Mouse (Mus musculus) neural tube, embryonic 11.5 days (tissue): ENCODE measurements around the gene Wbp4. TPM values are rescaled to one million over a fixed set of nuclear protein-coding genes. Genes with fewer than 3 reads are reported as not detected.

Source experiments
- ATAC-seq: fragments of 200-750 bp; cut with Nextera tagmentation; 2 replicates; pipeline ENCODE4 v1.8.0; 2017; ENCODE audit warnings: moderate number of reproducible peaks, mild to moderate bottlenecking, moderate TSS enrichment, moderate library complexity; ENCODE audit not compliant: insufficient read depth, low FRiP score, low TSS enrichment
- DNase-seq: peaks from one replicate; pipeline ENCODE4 v3.0.0-alpha.2; 2015; ENCODE audit warnings: low spot score
- H3K27ac ChIP-seq: fragments of 300-500 bp; sonication (generic); 2 replicates; pipeline ENCODE4 v1.5.1; 2014; ENCODE audit warnings: low read depth, mild to moderate bottlenecking, low read length
- H3K27me3 ChIP-seq: fragments of 300-500 bp; sonication (generic); 2 replicates; pipeline ENCODE4 v1.6.1; 2014; ENCODE audit warnings: mild to moderate bottlenecking, low read length, mixed read lengths; ENCODE audit not compliant: control insufficient read depth, insufficient read depth
- H3K36me3 ChIP-seq: fragments of 300-500 bp; sonication (generic); 2 replicates; pipeline ENCODE4 v1.6.1; 2014; ENCODE audit warnings: mild to moderate bottlenecking, low read length, moderate library complexity, mixed read lengths; ENCODE audit not compliant: control insufficient read depth, insufficient read depth
- H3K4me1 ChIP-seq: fragments of 300-500 bp; sonication (generic); 2 replicates; pipeline ENCODE4 v1.6.1; 2014; ENCODE audit warnings: low read length, mixed read lengths; ENCODE audit not compliant: control insufficient read depth, insufficient read depth
- H3K4me2 ChIP-seq: fragments of 300-500 bp; sonication (generic); 2 replicates; pipeline ENCODE4 v1.6.1; 2014; ENCODE audit warnings: low read depth, mild to moderate bottlenecking, moderate library complexity
- H3K4me3 ChIP-seq: fragments of 300-500 bp; sonication (generic); 2 replicates; pipeline ENCODE4 v1.5.1; 2014; ENCODE audit warnings: low read depth, low read length
- H3K9ac ChIP-seq: fragments of 300-500 bp; sonication (generic); 2 replicates; pipeline ENCODE4 v1.6.1; 2014; ENCODE audit warnings: mild to moderate bottlenecking, low read length
- H3K9me3 ChIP-seq: fragments of 300-500 bp; sonication (generic); 2 replicates; pipeline ENCODE4 v1.6.1; 2016; ENCODE audit warnings: low read length; ENCODE audit not compliant: control insufficient read depth
- WGBS: fragments of 180-500 bp; shearing (Covaris S2); extraction: QIAGEN DNeasy Blood & Tissue Kit; methylation state at CpG from one replicate; pipeline ENCODE4 v1.1.7; 2014; 5-methylcytosine and 5-hydroxymethylcytosine counted together
- polyA plus RNA-seq: library from polyadenylated mRNA; unstranded; fragments of >200 nt; fragmentation: Nextera tagmentation; extraction: Ambion mirVana; gene quantifications from 2 replicates; pipeline ENCODE4 v1.2.1, GENCODE M21; 2014

Gene Wbp4
- polyA plus RNA-seq, 1 experiment from 2014 or later, result 57.8 TPM

GRCm38 (mm10) chr14:79420083-79420685 is 61.1 kb downstream of the Wbp4 start:
- Histone ChIP-seq H3K4me1 (peaks cover 6% of the 10 kb centered on the region; the same call in 1 of the 2 replicates), H3K4me3 (no peak overlapping the region), H3K9ac (peak overlapping the region; percentile 22; the same call in 1 of the 2 replicates), H3K27ac (no peak overlapping the region), H3K4me2 (peak overlapping the region; percentile 25), H3K36me3 (no peaks in the 10 kb centered on the region), H3K27me3 (no peaks in the 10 kb centered on the region), H3K9me3 (no peaks in the 10 kb centered on the region)
- DNase-seq, result peak; percentile 41
- 34% methylated on average over 20 of the region's 20 CpGs for WGBS
- peak; percentile 68 for ATAC-seq

- Histone ChIP-seq H3K4me2 (no peak overlapping the region), H3K27me3 (no peaks in the 10 kb centered on the region), H3K4me3 (no peak overlapping the region), H3K9me3 (no peaks in the 10 kb centered on the region), H3K9ac (no peak overlapping the region), H3K27ac (no peak overlapping the region), H3K4me1 (no peaks in the 10 kb centered on the region), H3K36me3 (peaks cover 2% of the 10 kb centered on the region; the same call in 1 of the 2 replicates)
- DNase-seq, result no peak
- no peak for ATAC-seq
- WGBS, result 87% methylated on average over 6 of the region's 6 CpGs
Measured at GRCm38 (mm10) chr14:79413121-79413520, 68.2 kb downstream of the Wbp4 start.

GRCm38 (mm10) chr14:79410662-79411061 is 70.7 kb downstream of the Wbp4 start:
- no peak for DNase-seq
- WGBS, result 78% methylated on average over 2 of the region's 2 CpGs

More at GRCm38 (mm10) chr14:79410662-79411061, 70.7 kb downstream of the Wbp4 start:
- no peak overlapping the region for H3K9ac ChIP-seq
- no peak overlapping the region for H3K4me3 ChIP-seq
- no peaks in the 10 kb centered on the region for H3K4me1 ChIP-seq
- no peaks in the 10 kb centered on the region for H3K27me3 ChIP-seq
- no peaks in the 10 kb centered on the region for H3K9me3 ChIP-seq
- H3K36me3 ChIP-seq, result peaks cover 2% of the 10 kb centered on the region; the same call in 1 of the 2 replicates
- no peak for ATAC-seq
- no peak overlapping the region for H3K4me2 ChIP-seq
- no peak overlapping the region for H3K27ac ChIP-seq

Other genes with a start within 250 kb of the Wbp4 start
- gene Zfp957, start 234.2 kb downstream of the Wbp4 start, polyA plus RNA-seq, result not detected in 2 replicates
- gene Rgcc, start 179.9 kb downstream of the Wbp4 start, polyA plus RNA-seq, result 46.2 and 51.8 TPM in 2 replicates
- 35.5 and 38.8 TPM in 2 replicates for gene Naa16, start 90.7 kb downstream of the Wbp4 start, polyA plus RNA-seq
- gene Mtrf1, start 83.7 kb downstream of the Wbp4 start, polyA plus RNA-seq, result 11.7 and 11.8 TPM in 2 replicates
- 18.4 and 19.9 TPM in 2 replicates for gene Kbtbd7, start 55.0 kb downstream of the Wbp4 start, polyA plus RNA-seq
- gene Kbtbd6, start 29.7 kb downstream of the Wbp4 start, polyA plus RNA-seq, result 5.7 and 6.3 TPM in 2 replicates
- 8.2 and 8.3 TPM in 2 replicates for gene Elf1, start 326 bp downstream of the Wbp4 start, polyA plus RNA-seq
- 153 and 156 TPM in 2 replicates for gene Sugt1, start 106.2 kb upstream of the Wbp4 start, polyA plus RNA-seq
- gene Cnmd, start 180.7 kb upstream of the Wbp4 start, polyA plus RNA-seq, result 13.3 and 15.3 TPM in 2 replicates